Mouse (Mus musculus) testis, postnatal 14 days (tissue): ENCODE measurements at regions not wholly inside any gene's neighbourhood (a gene's known extent, or its start where the extent isn't known, plus 50 kb on each side); places are given as distances from the start of the nearest gene placed in this dataset.

Experiments used
- DNase-seq: peaks from one replicate; pipeline ENCODE4 v3.0.0; 2021; ENCODE audit warnings: low spot score

- no peak for DNase-seq
Measured at GRCm38 (mm10) chr12:94155110-94155858, 1536.7 kb upstream of the Flrt2 start.

GRCm38 (mm10) chr12:94182358-94182757, 1509.7 kb upstream of the Flrt2 start:
- DNase-seq = no peak

GRCm38 (mm10) chr12:94190620-94191081, 1501.4 kb upstream of the Flrt2 start:
- peak; percentile 3 for DNase-seq

- DNase-seq = no peak
Measured at GRCm38 (mm10) chr12:94217906-94218305, 1474.1 kb upstream of the Flrt2 start.

GRCm38 (mm10) chr12:94229894-94230293, 1462.1 kb upstream of the Flrt2 start:
- DNase-seq = no peak

- DNase-seq = no peak
Measured at GRCm38 (mm10) chr12:94245366-94245765, 1446.7 kb upstream of the Flrt2 start.

GRCm38 (mm10) chr12:94247362-94247761, 1444.7 kb upstream of the Flrt2 start:
- no peak for DNase-seq

- no peak for DNase-seq
Measured at GRCm38 (mm10) chr12:94252957-94253633, 1438.9 kb upstream of the Flrt2 start.

- peak; percentile 37 for DNase-seq
Measured at GRCm38 (mm10) chr12:94280946-94281345, 1411.1 kb upstream of the Flrt2 start.

- DNase-seq = no peak
Measured at GRCm38 (mm10) chr12:94282931-94283330, 1409.1 kb upstream of the Flrt2 start.

- DNase-seq = no peak
Measured at GRCm38 (mm10) chr12:94283572-94283971, 1408.5 kb upstream of the Flrt2 start.

GRCm38 (mm10) chr12:94297864-94298263, 1394.2 kb upstream of the Flrt2 start:
- DNase-seq = no peak

GRCm38 (mm10) chr12:94332351-94332750, 1359.7 kb upstream of the Flrt2 start:
- DNase-seq = no peak

- no peak for DNase-seq
Measured at GRCm38 (mm10) chr12:94334671-94335070, 1357.4 kb upstream of the Flrt2 start.

- DNase-seq = no peak
Measured at GRCm38 (mm10) chr12:94349623-94350156, 1342.3 kb upstream of the Flrt2 start.

- no peak for DNase-seq
Measured at GRCm38 (mm10) chr12:94364269-94364668, 1327.8 kb upstream of the Flrt2 start.

GRCm38 (mm10) chr12:94399991-94400390, 1292.0 kb upstream of the Flrt2 start:
- no peak for DNase-seq

GRCm38 (mm10) chr12:94420918-94421317, 1271.1 kb upstream of the Flrt2 start:
- no peak for DNase-seq

- DNase-seq = no peak
Measured at GRCm38 (mm10) chr12:94421743-94422142, 1270.3 kb upstream of the Flrt2 start.

- DNase-seq = no peak
Measured at GRCm38 (mm10) chr12:94424340-94424981, 1267.6 kb upstream of the Flrt2 start.

GRCm38 (mm10) chr12:94449517-94449916, 1242.5 kb upstream of the Flrt2 start:
- DNase-seq = no peak

- DNase-seq = no peak
Measured at GRCm38 (mm10) chr12:94468027-94468426, 1224.0 kb upstream of the Flrt2 start.

GRCm38 (mm10) chr12:94468609-94469008, 1223.4 kb upstream of the Flrt2 start:
- no peak for DNase-seq
